8 mouse cellular contexts compared by ENCODE assay signal in genomic region chr17:84465753-84466608, GRCm38 (mm10). TPM values are rescaled to one million over a fixed set of nuclear protein-coding genes. Genes with fewer than 3 reads are reported as not detected.
A peak's percentile ranks its signal among the peaks of the same experiment; 100 is the strongest.
DNase-seq lines count a peak whose midpoint lies in the region; ATAC-seq and TF ChIP-seq lines count a peak whose summit lies in the region.

Thada (minus strand) TSS chr17:84466205.

- peak within 1 kb of the TSS; percentile 82 for H3K9ac ChIP-seq in CH12.LX (ENCODE audit: insufficient read depth, low read depth)
- H3K9ac ChIP-seq in forebrain, embryonic 11.5 days (ENCODE audit: low read length), result peak within 1 kb of the TSS; percentile 88
- H3K9ac ChIP-seq in heart, embryonic 16.5 days (ENCODE audit: low read length), result peak within 1 kb of the TSS; percentile 91
- peak within 1 kb of the TSS; percentile 74 for H3K9ac ChIP-seq in liver, embryonic 15.5 days
- H3K9ac ChIP-seq in neural tube, embryonic 12.5 days, result peak within 1 kb of the TSS; percentile 83

- H3K36me3 ChIP-seq in CH12.LX (replicated peaks in 1 of 2; ENCODE audit: control insufficient read depth in 1 of 2, insufficient read depth in 1 of 2, low read length in 1 of 2), result peaks cover 6 to 10% of the 10 kb centered on the region in 2 experiments
- no peaks in the 10 kb centered on the region; the same call in 1 of the 2 replicates for H3K36me3 ChIP-seq in forebrain, embryonic 11.5 days (ENCODE audit: control insufficient read depth, insufficient read depth, low read length)
- H3K36me3 ChIP-seq in heart, embryonic 16.5 days (ENCODE audit: control insufficient read depth, insufficient read depth), result peaks cover 4% of the 10 kb centered on the region
- no peaks in the 10 kb centered on the region for H3K36me3 ChIP-seq in liver, embryonic 15.5 days (replicated peaks)
- H3K36me3 ChIP-seq in neural tube, embryonic 12.5 days, result no peaks in the 10 kb centered on the region

- peak within 1 kb of the TSS; percentile 85 to 98 (median 91) for H3K4me3 ChIP-seq in CH12.LX (replicated peaks in 1 of 3; ENCODE audit: low read depth in 2 of 3, low read length in 2 of 3, poor library complexity in 1 of 3)
- H3K4me3 ChIP-seq in forebrain, embryonic 11.5 days (ENCODE audit: low read depth, low read length), result peak within 1 kb of the TSS; percentile 83
- H3K4me3 ChIP-seq in heart, embryonic 16.5 days (ENCODE audit: low read length), result peak within 1 kb of the TSS; percentile 86
- H3K4me3 ChIP-seq in liver, embryonic 15.5 days (replicated peaks), result peak within 1 kb of the TSS; percentile 73
- peak within 1 kb of the TSS; percentile 82 for H3K4me3 ChIP-seq in neural tube, embryonic 12.5 days

- peaks cover 9 to 22% of the 10 kb centered on the region in 2 experiments; a peak in 3 of 4 replicates for H3K4me1 ChIP-seq in CH12.LX (ENCODE audit: control insufficient read depth in 1 of 2, insufficient read depth in 2 of 2)
- no peaks in the 10 kb centered on the region; the same call in 1 of the 2 replicates for H3K4me1 ChIP-seq in forebrain, embryonic 11.5 days (replicated peaks; ENCODE audit: control insufficient read depth, insufficient read depth, low read length)
- peaks cover 7% of the 10 kb centered on the region for H3K4me1 ChIP-seq in heart, embryonic 16.5 days (ENCODE audit: control insufficient read depth, insufficient read depth, low read length)
- peaks cover 18% of the 10 kb centered on the region for H3K4me1 ChIP-seq in liver, embryonic 15.5 days (replicated peaks)
- peaks cover 15% of the 10 kb centered on the region for H3K4me1 ChIP-seq in neural tube, embryonic 12.5 days

- DNase-seq in CH12.LX (ENCODE audit: extremely low read depth), result peak; percentile 99
- peak; percentile 98 for DNase-seq in c-Kit-positive CD71-positive TER-119-negative erythroid progenitor cells, embryonic 14.5 days (ENCODE audit: low read depth)
- DNase-seq in forebrain, embryonic 11.5 days (ENCODE audit: low spot score), result peak; percentile 98
- peak; percentile 97 to 98 for DNase-seq in kidney, postnatal 36 days
- peak; percentile 95 for DNase-seq in telencephalon, adult 2 months (ENCODE audit: low read depth, low spot score)

- peaks cover 1% of the 10 kb centered on the region for H3K27me3 ChIP-seq in CH12.LX (replicated peaks)
- H3K27me3 ChIP-seq in forebrain, embryonic 11.5 days (ENCODE audit: control insufficient read depth, insufficient read depth, low read length), result no peaks in the 10 kb centered on the region
- no peaks in the 10 kb centered on the region for H3K27me3 ChIP-seq in heart, embryonic 16.5 days (ENCODE audit: control insufficient read depth, insufficient read depth, low read length)
- no peaks in the 10 kb centered on the region for H3K27me3 ChIP-seq in liver, embryonic 15.5 days
- H3K27me3 ChIP-seq in neural tube, embryonic 12.5 days (replicated peaks), result no peaks in the 10 kb centered on the region

- H3K9me3 ChIP-seq in CH12.LX (replicated peaks; ENCODE audit: low read length), result no peaks in the 10 kb centered on the region
- no peaks in the 10 kb centered on the region for H3K9me3 ChIP-seq in forebrain, embryonic 11.5 days (ENCODE audit: control insufficient read depth, low read length)
- H3K9me3 ChIP-seq in heart, embryonic 16.5 days (replicated peaks; ENCODE audit: control insufficient read depth, low read length), result no peaks in the 10 kb centered on the region
- no peaks in the 10 kb centered on the region for H3K9me3 ChIP-seq in liver, embryonic 15.5 days (replicated peaks)
- no peaks in the 10 kb centered on the region for H3K9me3 ChIP-seq in neural tube, embryonic 12.5 days

- no peak for TF ChIP-seq EP300 in CH12.LX (IDR thresholded peaks at IDR 0.05; ENCODE audit: low read length)

- TF ChIP-seq CTCF in CH12.LX (conservative IDR thresholded peaks at IDR 0.05 in 1 of 2, IDR thresholded peaks at IDR 0.05 in 1 of 2; ENCODE audit: low read depth in 2 of 2, low read length in 2 of 2), result 0 out of 4 replicates have a peak, but pooled peaks of 1 of the 2 experiments have one; percentile 5

- under 1% methylated on average over 67 of the region's 67 CpGs for WGBS in forebrain, embryonic 11.5 days
- WGBS in heart, embryonic 16.5 days, result under 1% methylated on average over 67 of the region's 67 CpGs
- under 1% methylated on average over 67 of the region's 67 CpGs for WGBS in liver, embryonic 15.5 days (ENCODE audit: insufficient replicate concordance)
- under 1% methylated on average over 67 of the region's 67 CpGs for whole genome bisulfite sequencing in neural tube, embryonic 12.5 days

- in situ Hi-C loops in CH12.LX (cut with MboI; ENCODE audit: low pct_ligation_motif_present, low pct_unique_long_range_greater_than_20kb, low sequenced_read_pairs), result no loop called here

- peak; percentile 99 for ATAC-seq in forebrain, embryonic 11.5 days (replicated peaks; ENCODE audit: low FRiP score)
- ATAC-seq in heart, embryonic 16.5 days (replicated peaks; ENCODE audit: extremely low read depth, insufficient read depth, low FRiP score), result peak; percentile 98
- peak; percentile 97 for ATAC-seq in liver, embryonic 15.5 days (ENCODE audit: insufficient read depth)
- peak; percentile 97 for ATAC-seq in neural tube, embryonic 12.5 days (ENCODE audit: low FRiP score, low read depth)

- no peak; the same call in 1 of the 2 replicates for TF ChIP-seq RAD21 in CH12.LX (IDR thresholded peaks at IDR 0.05; ENCODE audit: low read depth, low read length)

- peak within 1 kb of the TSS; percentile 21 for H3K27ac ChIP-seq in CH12.LX (ENCODE audit: insufficient read depth, low read depth)
- H3K27ac ChIP-seq in forebrain, embryonic 11.5 days (ENCODE audit: low read depth, low read length), result peak within 1 kb of the TSS; percentile 76
- peak within 1 kb of the TSS; percentile 78 for H3K27ac ChIP-seq in heart, embryonic 16.5 days (ENCODE audit: low read length)
- H3K27ac ChIP-seq in liver, embryonic 15.5 days (replicated peaks), result peak within 1 kb of the TSS; percentile 72
- 0 out of 2 replicates have a peak within 1 kb of the TSS, but pooled peaks have one; percentile 26 for H3K27ac ChIP-seq in neural tube, embryonic 12.5 days

- TF ChIP-seq POLR2A in CH12.LX (IDR thresholded peaks at IDR 0.05; ENCODE audit: low read depth, low read length), result peak; percentile 98

- peaks cover 19% of the 10 kb centered on the region for H3K79me2 ChIP-seq in CH12.LX (replicated peaks; ENCODE audit: control insufficient read depth, extremely low read depth, insufficient read depth, poor library complexity, severe bottlenecking)

- dilution Hi-C loops in CH12.LX (cut with MboI; ENCODE audit: extremely low pct_ligation_motif_present, extremely low pct_unique_long_range_greater_than_20kb, low sequenced_read_pairs), result no loop called here

- H3K4me2 ChIP-seq in CH12.LX (ENCODE audit: insufficient read depth, low read depth, poor library complexity, severe bottlenecking), result peak within 1 kb of the TSS; percentile 99
- H3K4me2 ChIP-seq in forebrain, embryonic 11.5 days (ENCODE audit: low read depth, low read length, severe bottlenecking), result peak within 1 kb of the TSS; percentile 92
- H3K4me2 ChIP-seq in heart, embryonic 16.5 days (ENCODE audit: low read depth, low read length), result peak within 1 kb of the TSS; percentile 98
- H3K4me2 ChIP-seq in liver, embryonic 15.5 days, result peak within 1 kb of the TSS; percentile 93
- H3K4me2 ChIP-seq in neural tube, embryonic 12.5 days (replicated peaks), result peak within 1 kb of the TSS; percentile 84

TF ChIP-seq in CH12.LX, 34 proteins besides CTCF, POLR2A, EP300 and RAD21 (continues in another document):
- TF ChIP-seq BHLHE40 (IDR thresholded peaks at IDR 0.05; ENCODE audit: low read depth, low read length) (no peak), JUN (IDR thresholded peaks at IDR 0.05; ENCODE audit: insufficient read depth, low read depth, low read length) (no peak), E2F4 (IDR thresholded peaks at IDR 0.05; ENCODE audit: insufficient replicate concordance, low read depth, low read length) (peak; percentile 65; the same call in 1 of the 2 replicates), HCFC1 (IDR thresholded peaks at IDR 0.05; ENCODE audit: low read depth, low read length) (peak; percentile 84), MAZ (IDR thresholded peaks at IDR 0.05; ENCODE audit: low read depth, low read length) (no peak; the same call in 1 of the 2 replicates), IRF4 (IDR thresholded peaks at IDR 0.05; ENCODE audit: low read depth, low read length) (peak; percentile 48), ZKSCAN1 (IDR thresholded peaks at IDR 0.05; ENCODE audit: borderline replicate concordance, low read depth, low read length) (no peak), NELFE (IDR thresholded peaks at IDR 0.05; ENCODE audit: low read depth, low read length) (peak; percentile 98), MAX (IDR thresholded peaks at IDR 0.05; ENCODE audit: low read length) (peak; percentile 97), JUND (conservative IDR thresholded peaks at IDR 0.05; ENCODE audit: low read depth, low read length) (no peak; the same call in 1 of the 2 replicates), ZC3H11A (IDR thresholded peaks at IDR 0.05; ENCODE audit: low read depth, low read length) (no peak), MEF2A (IDR thresholded peaks at IDR 0.05; ENCODE audit: borderline replicate concordance, low read depth, low read length) (peak; percentile 52; the same call in 1 of the 2 replicates), CHD1 (IDR thresholded peaks at IDR 0.05; ENCODE audit: low read depth, low read length) (no peak), USF1 (IDR thresholded peaks at IDR 0.05; ENCODE audit: low read depth, low read length) (no peak), MAFK (IDR thresholded peaks at IDR 0.05; ENCODE audit: insufficient replicate concordance, low read length) (no peak), PAX5 (IDR thresholded peaks at IDR 0.05; ENCODE audit: low read length) (no peak), UBTF (IDR thresholded peaks at IDR 0.05; ENCODE audit: low read depth, low read length) (no peak), RCOR1 (conservative IDR thresholded peaks at IDR 0.05; ENCODE audit: low read depth, low read length) (no peak), KAT2A (IDR thresholded peaks at IDR 0.05; ENCODE audit: insufficient replicate concordance, low read length) (0 out of 2 replicates have a peak, but pooled peaks have one; percentile 60), ZMIZ1 (IDR thresholded peaks at IDR 0.05; ENCODE audit: low read depth, low read length) (peak; percentile 90), NRF1 (IDR thresholded peaks at IDR 0.05; ENCODE audit: low read depth, low read length) (peak; percentile 28; the same call in 1 of the 2 replicates), ZNF384 (IDR thresholded peaks at IDR 0.05; ENCODE audit: low read depth, low read length) (no peak)

RNA-seq across cellular contexts. Expression of gene Thada, which starts in this region (rescaled TPM):
- total RNA-seq in CH12.LX (2012; rRNA removed) (22.2 and 25.6 TPM in 2 replicates), CH12.LX (2014; rRNA removed) (15.3 and 17.3 TPM in 2 replicates)
- 21.3 and 26.7 TPM in 2 replicates for polyA plus RNA-seq in CH12.LX (2012; ENCODE audit: insufficient read length, low read depth)
- 10.9 and 13.8 TPM in 2 replicates for polyA plus RNA-seq in forebrain, embryonic 11.5 days (2014; fragmentation: Nextera tagmentation; extraction: Ambion mirVana)
- 4.8 and 5.3 TPM in 2 replicates for polyA plus RNA-seq in heart, embryonic 16.5 days (2015; fragmentation: Nextera tagmentation; extraction: Ambion mirVana)
- polyA plus RNA-seq in liver, embryonic 15.5 days (2015; fragmentation: Nextera tagmentation; extraction: Ambion mirVana), result 2.3 TPM in 2 replicates
- polyA plus RNA-seq in neural tube, embryonic 12.5 days (2016; fragmentation: Nextera tagmentation; extraction: Ambion mirVana), result 9.2 and 10.0 TPM in 2 replicates

Comparison
In these comparisons a context has a peak if more than half of its experiments do, and no peak if none do; other contexts are left out.
1. Peak in every context shown above with its lines: DNase-seq, ATAC-seq, H3K4me3 ChIP-seq and H3K27ac ChIP-seq.
2. H3K27ac ChIP-seq: peak in every context shown above with its lines; median percentile 78 in heart, embryonic 16.5 days; 76 in forebrain, embryonic 11.5 days; 72 in liver, embryonic 15.5 days; 26 in neural tube, embryonic 12.5 days; 21 in CH12.LX.